Mouse (Mus musculus) inflammation-experienced regulatory T-cells, adult 6 months (primary cell): ENCODE measurements around the gene Vwf. TPM values are rescaled to one million over a fixed set of nuclear protein-coding genes. Genes with fewer than 3 reads are reported as not detected.

Experiments used
- ATAC-seq: one replicate; pipeline ENCODE4 v1.8.0; 2017
- polyA plus RNA-seq, 3 experiments: library from polyadenylated mRNA; unstranded; fragments of 100-300 nt; shearing (Covaris generic); gene quantifications; one replicate each; pipeline ENCODE4 v1.2.1; 2017

The Vwf gene
- polyA plus RNA-seq, 3 experiments from 2014 or later: 0.17 TPM; not detected in 2

GRCm38 (mm10) chr6:125589075-125589474, 42.5 kb downstream of the Vwf start:
- ATAC-seq: no peak

- ATAC-seq: no peak
These were observed 43.5 kb downstream of the Vwf start for GRCm38 (mm10) chr6:125590056-125590455.

- no peak for ATAC-seq
These were observed 43.9 kb downstream of the Vwf start for GRCm38 (mm10) chr6:125590471-125590870.

- ATAC-seq: no peak
These were observed 45.2 kb downstream of the Vwf start for GRCm38 (mm10) chr6:125591652-125592385.

- ATAC-seq: no peak
These were observed 46.0 kb downstream of the Vwf start for GRCm38 (mm10) chr6:125592536-125592935.

GRCm38 (mm10) chr6:125594311-125594710, 47.7 kb downstream of the Vwf start:
- ATAC-seq: no peak

- ATAC-seq: peak; percentile 67
These were observed 48.3 kb downstream of the Vwf start for GRCm38 (mm10) chr6:125594825-125595224.

- no peak for ATAC-seq
These were observed 50.2 kb downstream of the Vwf start for GRCm38 (mm10) chr6:125596701-125597318.

GRCm38 (mm10) chr6:125597716-125598115, 51.1 kb downstream of the Vwf start:
- no peak for ATAC-seq

- ATAC-seq: peak; percentile 39
These were observed 53.5 kb downstream of the Vwf start for GRCm38 (mm10) chr6:125600036-125600558.

GRCm38 (mm10) chr6:125600669-125601068, 54.1 kb downstream of the Vwf start:
- ATAC-seq: no peak

GRCm38 (mm10) chr6:125601190-125601589, 54.6 kb downstream of the Vwf start:
- no peak for ATAC-seq

- no peak for ATAC-seq
These were observed 55.2 kb downstream of the Vwf start for GRCm38 (mm10) chr6:125601748-125602147.

GRCm38 (mm10) chr6:125602354-125602753, 55.8 kb downstream of the Vwf start:
- ATAC-seq: no peak

GRCm38 (mm10) chr6:125603234-125603633, 56.7 kb downstream of the Vwf start:
- peak; percentile 63 for ATAC-seq

GRCm38 (mm10) chr6:125603678-125604462, 57.3 kb downstream of the Vwf start:
- no peak for ATAC-seq

GRCm38 (mm10) chr6:125604463-125605191, 58.1 kb downstream of the Vwf start:
- peak; percentile 34 for ATAC-seq

- ATAC-seq: no peak
These were observed 62.5 kb downstream of the Vwf start for GRCm38 (mm10) chr6:125609025-125609424.

GRCm38 (mm10) chr6:125617855-125618254, 71.3 kb downstream of the Vwf start:
- ATAC-seq: no peak

- ATAC-seq: no peak
These were observed 74.2 kb downstream of the Vwf start for GRCm38 (mm10) chr6:125620764-125621163.

- no peak for ATAC-seq
These were observed 75.9 kb downstream of the Vwf start for GRCm38 (mm10) chr6:125622434-125622833.

GRCm38 (mm10) chr6:125640486-125640885, 93.9 kb downstream of the Vwf start:
- no peak for ATAC-seq

- no peak for ATAC-seq
These were observed 94.6 kb downstream of the Vwf start for GRCm38 (mm10) chr6:125641146-125641545.
